Mouse (Mus musculus): ENCODE data around the gene Slpi. TPM values are rescaled to one million over a fixed set of nuclear protein-coding genes. Genes with fewer than 3 reads are reported as not detected.
"Not testable (repeated sequence)": the region's sequence is repeated elsewhere in the genome, so short reads cannot be mapped to it uniquely, and the experiment has no call there.

Gene Slpi
- total and polyA plus RNA-seq, 3 experiments, result not detected

DNA sequence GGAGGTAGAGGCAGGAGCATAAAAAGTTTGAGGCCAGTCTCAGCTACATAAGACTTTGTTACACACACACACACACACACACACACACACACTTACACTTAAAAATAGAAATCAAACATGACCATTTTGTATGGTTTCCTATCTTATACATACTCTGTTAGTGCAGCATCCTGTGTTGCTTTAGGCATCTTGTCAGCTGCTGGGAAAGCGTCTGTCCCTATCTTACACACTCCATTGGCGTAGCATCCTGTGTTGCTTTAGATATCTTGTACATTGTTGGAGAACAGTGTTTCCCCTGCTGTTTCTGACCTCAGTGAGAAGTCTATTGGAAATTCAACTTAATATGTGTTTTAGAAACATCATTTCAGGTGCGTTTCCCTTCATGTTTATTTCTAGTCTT is 36.2 kb downstream of the Slpi start:
- DNase-seq (ENCODE audit: low spot score), result no peak
- no peak for TF ChIP-seq CTCF (IDR thresholded peaks at IDR 0.05; ENCODE audit: low read depth, low read length)
- TF ChIP-seq TAL1 (conservative IDR thresholded peaks at IDR 0.05; ENCODE audit: low read depth, low read length), result no peak
- TF ChIP-seq GATA2 (IDR thresholded peaks at IDR 0.05; ENCODE audit: borderline replicate concordance, low read depth, low read length), result no peak
- no peak for TF ChIP-seq GATA1 (IDR thresholded peaks at IDR 0.05; ENCODE audit: borderline replicate concordance, low read length)
- TF ChIP-seq POLR2AphosphoS5 (IDR thresholded peaks at IDR 0.05; ENCODE audit: insufficient replicate concordance, low read depth, low read length), result no peak

DNA sequence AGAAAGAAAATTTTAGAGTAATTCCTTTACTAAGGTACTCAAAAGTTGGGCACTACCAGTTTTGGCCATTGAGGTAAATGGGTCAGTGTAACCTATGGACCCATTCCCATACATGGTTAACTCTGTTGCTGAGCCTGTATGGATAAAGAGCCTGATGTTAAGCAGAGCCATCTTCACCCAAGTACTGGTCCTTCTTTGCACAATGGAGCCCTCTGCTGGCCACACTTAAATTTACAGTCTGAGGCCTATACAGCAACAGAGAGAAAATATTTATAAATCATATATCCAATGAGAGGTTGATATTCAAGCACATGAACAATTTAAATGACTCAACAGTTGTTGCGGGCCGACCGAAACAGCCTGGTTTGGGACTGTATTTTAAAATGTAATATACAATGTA is 39.9 kb downstream of the Slpi start:
- Histone ChIP-seq H3K27me3 (ENCODE audit: insufficient read depth, low read length) (no peaks in the 10 kb centered on the region), H3K4me3 (ENCODE audit: low read depth, low read length) (no peak overlapping the region), H3K36me3 (replicated peaks) (no peaks in the 10 kb centered on the region), H3K4me1 (ENCODE audit: insufficient read depth, low read depth, low read length) (no peaks in the 10 kb centered on the region), H3K9me3 (replicated peaks) (no peaks in the 10 kb centered on the region)
- TF ChIP-seq TAL1 (conservative IDR thresholded peaks at IDR 0.05; ENCODE audit: low read depth, low read length) (no peak), POLR2AphosphoS5 (IDR thresholded peaks at IDR 0.05; ENCODE audit: insufficient replicate concordance, low read depth, low read length) (no peak)
- DNase-seq (ENCODE audit: low spot score), result peak; percentile 4
- ATAC-seq (ENCODE audit: extremely low read depth, insufficient number of reproducible peaks, low FRiP score, poor library complexity, severe bottlenecking), result no peak

More for the DNA sequence above, 36.2 kb downstream of the Slpi start:
- no peaks in the 10 kb centered on the region; the same call in 1 of the 2 replicates for H3K27me3 ChIP-seq (ENCODE audit: insufficient read depth, low read length)
- H3K36me3 ChIP-seq (replicated peaks), result no peaks in the 10 kb centered on the region
- ATAC-seq (ENCODE audit: extremely low read depth, insufficient number of reproducible peaks, low FRiP score, poor library complexity, severe bottlenecking), result no peak
- H3K9me3 ChIP-seq (replicated peaks), result no peaks in the 10 kb centered on the region
- no peak overlapping the region for H3K4me3 ChIP-seq (ENCODE audit: low read depth, low read length)
- H3K4me1 ChIP-seq (ENCODE audit: insufficient read depth, low read depth, low read length), result no peaks in the 10 kb centered on the region

DNA sequence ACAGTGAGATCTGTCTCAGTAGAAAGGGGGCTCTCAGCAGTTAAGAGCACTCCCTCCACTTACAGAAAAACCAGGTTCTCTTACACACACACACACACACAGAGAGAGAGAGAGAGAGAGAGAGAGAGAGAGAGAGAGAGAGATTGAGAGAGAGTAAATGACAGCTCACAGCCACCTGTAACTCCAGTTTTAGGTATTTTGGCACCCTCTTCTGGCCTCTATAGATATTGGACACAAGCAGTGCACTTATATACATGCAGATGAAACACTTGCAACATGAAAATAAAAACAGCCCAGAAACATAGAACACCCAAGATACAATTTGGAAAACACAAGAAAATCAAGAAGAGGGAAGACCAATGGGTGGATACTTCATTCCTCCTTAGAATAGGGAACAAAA is 41.2 kb downstream of the Slpi start:
- not testable (repeated sequence) for ATAC-seq (ENCODE audit: extremely low read depth, insufficient number of reproducible peaks, low FRiP score, poor library complexity, severe bottlenecking)

DNA sequence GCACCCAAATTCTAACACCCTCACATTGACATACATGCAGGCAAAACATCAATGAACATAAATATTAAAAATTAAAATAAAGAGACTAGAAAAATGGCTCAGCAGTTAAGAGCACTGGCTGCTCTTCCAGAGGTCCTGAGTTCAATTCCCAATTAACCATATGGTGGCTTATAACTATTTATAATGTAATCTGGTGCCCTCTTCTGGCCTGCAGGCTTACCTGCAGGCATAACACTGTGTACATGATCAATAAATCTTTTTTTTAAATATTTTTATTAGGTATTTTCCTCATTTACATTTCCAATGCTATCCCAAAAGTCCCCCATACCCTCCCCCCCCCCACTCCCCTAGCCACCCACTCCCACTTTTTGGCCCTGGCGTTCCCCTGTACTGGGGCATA is 45.2 kb downstream of the Slpi start:
- not testable (repeated sequence) for ATAC-seq (ENCODE audit: extremely low read depth, insufficient number of reproducible peaks, low FRiP score, poor library complexity, severe bottlenecking); DNase-seq (ENCODE audit: low spot score)

More for the DNA sequence above, 41.2 kb downstream of the Slpi start:
- not testable (repeated sequence) for DNase-seq (ENCODE audit: low spot score); H3K4me1 ChIP-seq (ENCODE audit: insufficient read depth, low read depth, low read length); H3K4me3 ChIP-seq (ENCODE audit: low read depth, low read length); H3K36me3 ChIP-seq (replicated peaks); H3K27me3 ChIP-seq (ENCODE audit: insufficient read depth, low read length); H3K9me3 ChIP-seq (replicated peaks)

DNA sequence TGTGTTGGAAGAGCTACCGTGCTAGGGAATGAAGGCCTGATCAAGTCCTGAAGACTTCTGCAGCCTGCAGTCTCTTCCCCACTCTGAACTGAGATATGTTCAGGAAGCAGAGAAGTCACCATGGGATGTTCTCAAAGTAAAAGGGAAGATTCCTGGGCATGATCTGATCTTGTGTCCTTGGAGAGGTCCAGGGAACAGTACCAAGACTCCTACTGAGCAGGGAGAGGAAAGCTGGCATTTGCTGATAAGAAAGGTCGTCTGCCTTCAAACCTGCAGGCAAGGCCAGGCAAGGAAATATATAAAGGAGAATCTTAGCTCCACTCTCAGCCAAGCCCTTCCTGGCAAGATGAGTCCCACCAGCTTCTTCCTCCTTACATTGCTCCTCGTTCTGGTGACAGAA is 56.5 kb downstream of the Slpi start, which contains the start of gene Svs5:
TSS of gene Svs5 (plus strand) at position 301 of the 400 bp plus-strand sequence.
- not testable (repeated sequence) for H3K27me3 ChIP-seq (ENCODE audit: insufficient read depth, low read length); ATAC-seq (ENCODE audit: extremely low read depth, insufficient number of reproducible peaks, low FRiP score, poor library complexity, severe bottlenecking); H3K36me3 ChIP-seq (replicated peaks); H3K4me1 ChIP-seq (ENCODE audit: insufficient read depth, low read depth, low read length); H3K9me3 ChIP-seq (replicated peaks); DNase-seq (ENCODE audit: low spot score); H3K4me3 ChIP-seq (ENCODE audit: low read depth, low read length)

More for the DNA sequence above, 45.2 kb downstream of the Slpi start:
- H3K36me3 ChIP-seq (replicated peaks); H3K4me3 ChIP-seq (ENCODE audit: low read depth, low read length); H3K9me3 ChIP-seq (replicated peaks); H3K27me3 ChIP-seq (ENCODE audit: insufficient read depth, low read length); H3K4me1 ChIP-seq (ENCODE audit: insufficient read depth, low read depth, low read length): not testable (repeated sequence)

DNA sequence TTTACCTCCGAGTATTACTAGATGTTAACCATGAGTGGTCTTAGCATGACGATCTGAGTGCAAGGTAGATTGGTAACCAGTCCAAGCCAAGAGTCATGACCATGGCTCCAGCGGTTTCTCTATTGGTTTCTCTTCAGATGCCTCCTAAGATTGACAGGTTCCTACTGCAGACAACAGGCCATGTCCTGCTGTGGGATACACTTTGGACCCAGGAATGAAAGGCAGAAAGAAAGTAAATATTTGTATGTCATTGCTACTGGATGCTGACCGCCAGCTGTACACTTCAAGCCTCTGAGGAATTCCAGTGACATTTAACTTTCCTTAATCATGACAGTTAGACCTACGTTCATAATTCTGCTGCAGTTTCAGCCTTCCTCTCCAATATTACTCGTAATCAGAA is 67.9 kb downstream of the Slpi start:
- H3K9me3 ChIP-seq (replicated peaks), result no peaks in the 10 kb centered on the region
- TF ChIP-seq GATA2 (IDR thresholded peaks at IDR 0.05; ENCODE audit: borderline replicate concordance, low read depth, low read length), result no peak
- TF ChIP-seq POLR2AphosphoS5 (IDR thresholded peaks at IDR 0.05; ENCODE audit: insufficient replicate concordance, low read depth, low read length), result no peak
- no peak for TF ChIP-seq GATA1 (IDR thresholded peaks at IDR 0.05; ENCODE audit: borderline replicate concordance, low read length)
- no peak for TF ChIP-seq TAL1 (conservative IDR thresholded peaks at IDR 0.05; ENCODE audit: low read depth, low read length)
- TF ChIP-seq CTCF (IDR thresholded peaks at IDR 0.05; ENCODE audit: low read depth, low read length), result no peak
- DNase-seq (ENCODE audit: low spot score), result no peak

DNA sequence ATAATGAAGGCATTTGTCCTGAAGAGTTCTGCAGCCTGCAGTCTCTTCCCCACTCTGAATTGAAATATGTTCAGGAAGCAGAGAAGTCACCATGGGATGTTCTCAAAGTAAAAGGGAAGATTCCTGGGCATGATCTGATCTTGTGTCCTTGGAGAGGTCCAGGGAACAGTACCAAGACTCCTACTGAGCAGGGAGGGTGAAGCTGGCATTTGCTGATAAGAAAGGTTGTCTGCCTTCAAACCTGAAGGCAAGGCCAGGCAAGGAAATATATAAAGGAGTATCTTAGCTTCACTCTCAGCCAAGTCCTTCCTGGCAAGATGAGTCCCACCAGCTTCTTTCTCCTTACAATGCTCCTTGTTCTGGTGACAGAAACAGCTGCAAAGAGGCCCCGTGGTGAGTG is 72.4 kb downstream of the Slpi start, which contains the start of gene Svs6:
TSS of gene Svs6 (plus strand) at position 301 of the 400 bp plus-strand sequence.
- not testable (repeated sequence) for H3K4me1 ChIP-seq (ENCODE audit: insufficient read depth, low read depth, low read length); H3K9me3 ChIP-seq (replicated peaks); H3K36me3 ChIP-seq (replicated peaks); H3K4me3 ChIP-seq (ENCODE audit: low read depth, low read length); ATAC-seq (ENCODE audit: extremely low read depth, insufficient number of reproducible peaks, low FRiP score, poor library complexity, severe bottlenecking); DNase-seq (ENCODE audit: low spot score); H3K27me3 ChIP-seq (ENCODE audit: insufficient read depth, low read length)

More for the DNA sequence above, 67.9 kb downstream of the Slpi start:
- Histone ChIP-seq H3K36me3 (replicated peaks) (no peaks in the 10 kb centered on the region), H3K4me1 (ENCODE audit: insufficient read depth, low read depth, low read length) (no peaks in the 10 kb centered on the region), H3K27me3 (ENCODE audit: insufficient read depth, low read length) (0 out of 2 replicates have a peak, but pooled peaks cover 2% of the 10 kb centered on the region), H3K4me3 (ENCODE audit: low read depth, low read length) (no peak overlapping the region)
- ATAC-seq (ENCODE audit: extremely low read depth, insufficient number of reproducible peaks, low FRiP score, poor library complexity, severe bottlenecking), result no peak

DNA sequence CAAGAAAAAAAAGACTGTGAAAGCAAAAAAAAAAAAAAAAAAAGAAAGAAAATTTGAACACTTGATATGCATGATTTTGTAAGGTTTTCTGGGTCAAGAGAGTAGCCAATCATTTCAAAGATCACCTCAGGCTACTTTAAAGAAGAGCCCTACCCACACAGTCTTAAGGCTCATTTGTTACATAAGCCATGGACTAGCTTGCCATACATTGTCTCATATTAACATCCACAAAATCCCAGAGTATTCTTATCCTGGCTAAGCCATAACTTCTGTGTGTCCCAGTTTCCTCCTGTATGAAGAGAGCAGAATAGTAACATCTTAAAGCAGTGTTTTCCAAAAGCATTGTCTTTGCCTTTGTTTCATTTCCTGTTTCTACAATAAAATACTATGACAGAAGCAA is 73.4 kb downstream of the Slpi start:
- H3K4me1 ChIP-seq (ENCODE audit: insufficient read depth, low read depth, low read length); ATAC-seq (ENCODE audit: extremely low read depth, insufficient number of reproducible peaks, low FRiP score, poor library complexity, severe bottlenecking); H3K9me3 ChIP-seq (replicated peaks); DNase-seq (ENCODE audit: low spot score); H3K27me3 ChIP-seq (ENCODE audit: insufficient read depth, low read length); H3K4me3 ChIP-seq (ENCODE audit: low read depth, low read length); H3K36me3 ChIP-seq (replicated peaks): not testable (repeated sequence)

All from G1E (cell line).